8 mouse cellular contexts compared by ENCODE assay signal in genomic region chr11:83935986-83936665, GRCm38 (mm10). TPM values are rescaled to one million over a fixed set of nuclear protein-coding genes. Genes with fewer than 3 reads are reported as not detected.
A peak's percentile ranks its signal among the peaks of the same experiment; 100 is the strongest.
DNase-seq lines count a peak whose midpoint lies in the region; ATAC-seq and TF ChIP-seq lines count a peak whose summit lies in the region.

No protein-coding gene starts in this region.

- peak; percentile 74 for DNase-seq in neural tube, embryonic 10.5 days (ENCODE audit: extremely low spot score, low spot score)
- DNase-seq in heart, adult 18-20 months: peak; percentile 62 to 86
- peak; percentile 88 for DNase-seq in kidney, postnatal 0 days (ENCODE audit: low spot score)
- peak; percentile 27 for DNase-seq in liver, embryonic 13.5 days
- DNase-seq in ovary, postnatal 10 days (ENCODE audit: low spot score): peak; percentile 51
- DNase-seq in thymus, adult 2 months: peak; percentile 57

- no peak for TF ChIP-seq POLR2A in cortical plate, adult 2 months (IDR thresholded peaks at IDR 0.05; ENCODE audit: extremely low read depth, insufficient read depth, low read length)
- TF ChIP-seq POLR2A in thymus, adult 2 months (IDR thresholded peaks at IDR 0.05; ENCODE audit: control insufficient read depth, extremely low read depth, insufficient read depth, low read length, poor library complexity): no peak

- no peaks in the 10 kb centered on the region for H3K4me1 ChIP-seq in neural tube, embryonic 15.5 days
- H3K4me1 ChIP-seq in cortical plate, adult 2 months (ENCODE audit: control insufficient read depth, insufficient read depth, low read length): no peaks in the 10 kb centered on the region
- H3K4me1 ChIP-seq in kidney, postnatal 0 days (replicated peaks; ENCODE audit: insufficient read depth, low read length): no peaks in the 10 kb centered on the region
- H3K4me1 ChIP-seq in liver, embryonic 13.5 days (replicated peaks): 0 out of 2 replicates have a peak, but pooled peaks cover 3% of the 10 kb centered on the region
- no peaks in the 10 kb centered on the region for H3K4me1 ChIP-seq in thymus, adult 2 months (replicated peaks; ENCODE audit: control insufficient read depth, insufficient read depth, low read length)

- no peak overlapping the region for H3K27ac ChIP-seq in neural tube, embryonic 15.5 days (replicated peaks)
- no peak overlapping the region for H3K27ac ChIP-seq in cortical plate, adult 2 months (ENCODE audit: insufficient read depth, low read length)
- no peak overlapping the region for H3K27ac ChIP-seq in kidney, postnatal 0 days
- no peak overlapping the region for H3K27ac ChIP-seq in liver, embryonic 13.5 days
- H3K27ac ChIP-seq in thymus, adult 2 months (ENCODE audit: control insufficient read depth, insufficient read depth, low read length): no peak overlapping the region

- no peak for ATAC-seq in neural tube, embryonic 15.5 days (ENCODE audit: low FRiP score)
- ATAC-seq in kidney, postnatal 0 days (replicated peaks; ENCODE audit: low FRiP score, low read depth): peak; percentile 78; the same call in 1 of the 2 replicates
- no peak for ATAC-seq in liver, embryonic 13.5 days (ENCODE audit: low read depth)

- H3K9me3 ChIP-seq in neural tube, embryonic 15.5 days (replicated peaks): no peaks in the 10 kb centered on the region
- H3K9me3 ChIP-seq in kidney, postnatal 0 days (replicated peaks; ENCODE audit: low read length): no peaks in the 10 kb centered on the region
- no peaks in the 10 kb centered on the region for H3K9me3 ChIP-seq in liver, embryonic 13.5 days (replicated peaks)

- TF ChIP-seq CTCF in cortical plate, adult 2 months (IDR thresholded peaks at IDR 0.05; ENCODE audit: extremely low read depth, insufficient read depth, low read length): peak; percentile 97
- TF ChIP-seq CTCF in kidney, postnatal 0 days (IDR thresholded peaks at IDR 0.05; ENCODE audit: low read depth): peak; percentile 96
- peak; percentile 54; the same call in 1 of the 2 replicates for TF ChIP-seq CTCF in thymus, adult 2 months (IDR thresholded peaks at IDR 0.05; ENCODE audit: borderline replicate concordance, control insufficient read depth, extremely low read depth, insufficient read depth, low read length, poor library complexity)

- H3K4me3 ChIP-seq in neural tube, embryonic 15.5 days (replicated peaks): no peak overlapping the region
- H3K4me3 ChIP-seq in cortical plate, adult 2 months (ENCODE audit: insufficient read depth, low read length): no peak overlapping the region
- no peak overlapping the region for H3K4me3 ChIP-seq in kidney, postnatal 0 days (replicated peaks; ENCODE audit: low read depth, low read length)
- H3K4me3 ChIP-seq in liver, embryonic 13.5 days (replicated peaks): no peak overlapping the region
- H3K4me3 ChIP-seq in thymus, adult 2 months (ENCODE audit: control insufficient read depth, insufficient read depth, low read length): no peak overlapping the region

- 26% methylated on average over 7 of the region's 7 CpGs for WGBS in neural tube, embryonic 15.5 days
- 14% methylated on average over 7 of the region's 7 CpGs for WGBS in kidney, postnatal 0 days
- WGBS in liver, embryonic 13.5 days (ENCODE audit: insufficient replicate concordance): 14% methylated on average over 7 of the region's 7 CpGs
- WGBS in thymus, adult 2 months: 27% methylated on average over 7 of the region's 7 CpGs

- no peak overlapping the region for H3K4me2 ChIP-seq in neural tube, embryonic 15.5 days
- H3K4me2 ChIP-seq in kidney, postnatal 0 days (ENCODE audit: low read length): no peak overlapping the region
- H3K4me2 ChIP-seq in liver, embryonic 13.5 days: no peak overlapping the region

- H3K27me3 ChIP-seq in neural tube, embryonic 15.5 days (replicated peaks): peaks cover 3% of the 10 kb centered on the region; the same call in 1 of the 2 replicates
- H3K27me3 ChIP-seq in kidney, postnatal 0 days (ENCODE audit: insufficient read depth, low read length): no peaks in the 10 kb centered on the region
- H3K27me3 ChIP-seq in liver, embryonic 13.5 days: peaks cover 3% of the 10 kb centered on the region; the same call in 1 of the 2 replicates
- no peaks in the 10 kb centered on the region for H3K27me3 ChIP-seq in thymus, adult 2 months (ENCODE audit: control insufficient read depth, insufficient read depth, low read length)

- no peaks in the 10 kb centered on the region for H3K36me3 ChIP-seq in neural tube, embryonic 15.5 days
- H3K36me3 ChIP-seq in kidney, postnatal 0 days (ENCODE audit: insufficient read depth, low read length): no peaks in the 10 kb centered on the region
- no peaks in the 10 kb centered on the region for H3K36me3 ChIP-seq in liver, embryonic 13.5 days
- no peaks in the 10 kb centered on the region for H3K36me3 ChIP-seq in thymus, adult 2 months (ENCODE audit: control insufficient read depth, insufficient read depth, low read length)

- H3K9ac ChIP-seq in neural tube, embryonic 15.5 days (replicated peaks): no peak overlapping the region
- H3K9ac ChIP-seq in kidney, postnatal 0 days (ENCODE audit: low read depth, low read length): no peak overlapping the region
- no peak overlapping the region for H3K9ac ChIP-seq in liver, embryonic 13.5 days

RNA-seq across cellular contexts. Expression of gene Ddx52, which starts 5.7 kb away (rescaled TPM):
- polyA plus RNA-seq in neural tube, embryonic 15.5 days (2015; fragmentation: Nextera tagmentation; extraction: Ambion mirVana): 21.6 and 23.9 TPM in 2 replicates
- polyA plus RNA-seq in cortical plate, adult 2 months (2012; rRNA removed): 12.3 and 13.5 TPM in 2 replicates
- total RNA-seq in heart, adult 18-20 months (2021): 10 to 100 TPM; 10.2 to 10.3 TPM
- polyA plus RNA-seq in kidney, postnatal 0 days (2015; fragmentation: Nextera tagmentation; extraction: Ambion mirVana): 32.5 and 34.8 TPM in 2 replicates
- polyA plus RNA-seq in liver, embryonic 13.5 days (2015; fragmentation: Nextera tagmentation; extraction: Ambion mirVana): 21.5 and 26.4 TPM in 2 replicates
- 7.4 and 9.0 TPM in 2 replicates for polyA plus RNA-seq in thymus, adult 2 months (2012; rRNA removed)

RNA-seq across cellular contexts. Expression of gene Synrg, which starts 28.1 kb away (rescaled TPM):
- polyA plus RNA-seq in neural tube, embryonic 15.5 days (2015; fragmentation: Nextera tagmentation; extraction: Ambion mirVana): 18.3 and 19.6 TPM in 2 replicates
- polyA plus RNA-seq in cortical plate, adult 2 months (2012; rRNA removed): 22.3 and 23.2 TPM in 2 replicates
- total RNA-seq in heart, adult 18-20 months (2021): 10 to 100 TPM; 26.7 to 31.0 TPM
- 6.9 and 7.3 TPM in 2 replicates for polyA plus RNA-seq in kidney, postnatal 0 days (2015; fragmentation: Nextera tagmentation; extraction: Ambion mirVana)
- 5.8 and 6.4 TPM in 2 replicates for polyA plus RNA-seq in liver, embryonic 13.5 days (2015; fragmentation: Nextera tagmentation; extraction: Ambion mirVana)
- polyA plus RNA-seq in thymus, adult 2 months (2012; rRNA removed): 49.9 and 55.1 TPM in 2 replicates

Comparison
In these comparisons a context has a peak if more than half of its experiments do, and no peak if none do; other contexts are left out.
1. DNase-seq: peak in every context shown above with its lines; median percentile 88 in kidney, postnatal 0 days; 74 in neural tube, embryonic 10.5 days; 74 in heart, adult 18-20 months; 57 in thymus, adult 2 months; 51 in ovary, postnatal 10 days; 27 in liver, embryonic 13.5 days.